Mouse (Mus musculus) neural tube, embryonic 14.5 days (tissue): ENCODE results near the gene Kcnt2. TPM values are rescaled to one million over a fixed set of nuclear protein-coding genes. Genes with fewer than 3 reads are reported as not detected.

Source experiments
- ATAC-seq: fragments of 200-750 bp; cut with Nextera tagmentation; 2 replicates; pipeline ENCODE4 v1.8.0; 2017; ENCODE audit warnings: low read depth, mild to moderate bottlenecking, moderate TSS enrichment, moderate library complexity
- H3K27ac ChIP-seq: fragments of 300-500 bp; sonication (generic); 2 replicates; pipeline ENCODE4 v1.5.1; 2014; ENCODE audit warnings: low read depth, mild to moderate bottlenecking, control low read depth, low read length, moderate library complexity, mixed read lengths
- H3K27me3 ChIP-seq: fragments of 300-500 bp; sonication (generic); 2 replicates; pipeline ENCODE4 v1.6.1; 2014; ENCODE audit warnings: low read length; ENCODE audit not compliant: control insufficient read depth, insufficient read depth
- H3K36me3 ChIP-seq: fragments of 300-500 bp; sonication (generic); 2 replicates; pipeline ENCODE4 v1.6.1; 2014; ENCODE audit warnings: low read length, mixed read lengths; ENCODE audit not compliant: control insufficient read depth, insufficient read depth
- H3K4me1 ChIP-seq: fragments of 300-500 bp; sonication (generic); 2 replicates; pipeline ENCODE4 v1.6.1; 2014; ENCODE audit warnings: low read length; ENCODE audit not compliant: control insufficient read depth, insufficient read depth
- H3K4me2 ChIP-seq: fragments of 300-500 bp; sonication (generic); 2 replicates; pipeline ENCODE4 v1.6.1; 2014; ENCODE audit warnings: mild to moderate bottlenecking, low read depth, low read length, control low read depth
- H3K4me3 ChIP-seq: fragments of 300-500 bp; sonication (generic); 2 replicates; pipeline ENCODE4 v1.5.1; 2014; ENCODE audit warnings: low read depth, low read length, control low read depth, mixed read lengths
- H3K9ac ChIP-seq: fragments of 300-500 bp; sonication (generic); replicated peaks from 2 replicates; pipeline ENCODE4 v1.6.1; 2014; ENCODE audit warnings: low read depth, mild to moderate bottlenecking, control low read depth, low read length, mixed read lengths
- H3K9me3 ChIP-seq: fragments of 300-500 bp; sonication (generic); 2 replicates; pipeline ENCODE4 v1.6.1; 2016; ENCODE audit warnings: low read length; ENCODE audit not compliant: control insufficient read depth
- WGBS: fragments of 180-500 bp; shearing (Covaris S2); extraction: QIAGEN DNeasy Blood & Tissue Kit; methylation state at CpG from one replicate; pipeline ENCODE4 v1.1.7; 2014; 5-methylcytosine and 5-hydroxymethylcytosine counted together
- polyA plus RNA-seq: library from polyadenylated mRNA; unstranded; fragments of >200 nt; fragmentation: Nextera tagmentation; extraction: Ambion mirVana; gene quantifications from 2 replicates; pipeline ENCODE4 v1.2.1, GENCODE M21; 2014

Kcnt2 gene
- polyA plus RNA-seq, 1 experiment from 2014 or later: 6.2 TPM

DNA sequence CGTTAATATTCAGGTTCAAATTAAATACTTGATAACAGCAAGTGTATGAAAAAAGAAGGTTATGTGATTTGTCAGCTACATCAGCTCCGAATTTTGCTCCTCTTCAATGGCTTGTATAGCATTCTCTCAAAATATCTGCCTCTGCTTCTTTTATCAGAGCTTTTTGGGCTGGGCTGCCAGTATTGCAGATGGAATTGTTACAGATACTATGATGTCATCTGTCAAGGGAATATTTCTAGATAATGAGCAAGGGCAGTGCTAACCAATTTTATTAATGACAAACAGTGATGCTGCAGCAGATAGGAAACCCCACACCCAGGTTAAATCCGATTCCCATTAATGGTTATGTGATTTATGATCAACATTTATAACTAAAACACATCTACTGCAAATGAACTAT, 87.7 kb downstream of the Kcnt2 start:
- no peak; the same call in 1 of the 2 replicates for ATAC-seq
- no peak overlapping the region for H3K27ac ChIP-seq
- no peaks in the 10 kb centered on the region for H3K9me3 ChIP-seq
- H3K4me3 ChIP-seq: no peak overlapping the region
- H3K4me2 ChIP-seq: no peak overlapping the region
- no peaks in the 10 kb centered on the region for H3K4me1 ChIP-seq
- H3K9ac ChIP-seq: no peak overlapping the region
- H3K36me3 ChIP-seq: no peaks in the 10 kb centered on the region
- WGBS: 71% methylated on average over 3 of the region's 3 CpGs
- no peaks in the 10 kb centered on the region for H3K27me3 ChIP-seq

DNA sequence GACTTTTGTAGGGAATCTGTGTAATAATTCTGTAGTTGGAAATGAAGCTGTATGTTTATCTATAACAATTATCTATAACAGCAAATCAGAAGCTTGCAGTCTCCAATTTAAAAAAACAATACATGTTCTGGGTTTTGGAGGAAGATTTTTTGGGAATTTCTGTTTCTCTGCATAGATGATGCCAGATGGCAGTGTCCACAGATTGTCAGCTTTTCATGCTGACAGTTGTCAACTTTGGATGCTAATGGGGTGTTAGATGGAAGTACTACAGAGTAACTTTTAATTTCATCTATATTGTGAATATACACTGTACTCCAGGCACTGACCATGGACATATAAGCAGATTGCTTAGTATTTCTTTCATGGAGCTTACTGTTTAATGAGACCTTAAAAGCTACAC, 92.5 kb downstream of the Kcnt2 start:
- Histone ChIP-seq H3K9ac (no peak overlapping the region), H3K9me3 (no peaks in the 10 kb centered on the region), H3K27me3 (no peaks in the 10 kb centered on the region), H3K27ac (no peak overlapping the region), H3K4me2 (no peak overlapping the region), H3K4me1 (no peaks in the 10 kb centered on the region), H3K4me3 (no peak overlapping the region), H3K36me3 (no peaks in the 10 kb centered on the region)
- no peak for ATAC-seq

DNA sequence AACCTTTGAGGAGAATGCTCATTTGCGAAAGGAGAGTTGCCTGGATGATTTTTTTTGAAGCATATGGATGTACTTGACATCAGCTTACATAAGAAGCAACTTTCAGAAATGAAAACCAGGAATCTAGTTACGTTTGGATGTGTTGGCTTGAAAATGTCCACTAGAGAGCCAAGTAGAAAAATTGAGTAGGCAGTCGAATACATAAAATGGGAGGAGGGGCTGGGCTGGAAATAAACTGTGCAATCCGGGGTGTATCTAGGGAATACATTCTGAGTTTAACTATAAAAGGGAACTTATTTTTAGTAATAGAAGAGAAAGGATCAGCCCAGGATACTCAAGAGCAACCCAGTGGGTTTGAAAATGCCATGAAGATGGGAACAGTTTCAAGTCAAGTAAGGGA, 93.4 kb downstream of the Kcnt2 start:
- no peak for ATAC-seq
- no peak overlapping the region for H3K4me2 ChIP-seq
- no peaks in the 10 kb centered on the region for H3K4me1 ChIP-seq
- H3K27ac ChIP-seq: no peak overlapping the region
- H3K9me3 ChIP-seq: no peaks in the 10 kb centered on the region
- WGBS: 64% methylated on average over 4 of the region's 4 CpGs
- H3K27me3 ChIP-seq: no peaks in the 10 kb centered on the region
- no peak overlapping the region for H3K4me3 ChIP-seq
- H3K36me3 ChIP-seq: no peaks in the 10 kb centered on the region
- no peak overlapping the region for H3K9ac ChIP-seq

DNA sequence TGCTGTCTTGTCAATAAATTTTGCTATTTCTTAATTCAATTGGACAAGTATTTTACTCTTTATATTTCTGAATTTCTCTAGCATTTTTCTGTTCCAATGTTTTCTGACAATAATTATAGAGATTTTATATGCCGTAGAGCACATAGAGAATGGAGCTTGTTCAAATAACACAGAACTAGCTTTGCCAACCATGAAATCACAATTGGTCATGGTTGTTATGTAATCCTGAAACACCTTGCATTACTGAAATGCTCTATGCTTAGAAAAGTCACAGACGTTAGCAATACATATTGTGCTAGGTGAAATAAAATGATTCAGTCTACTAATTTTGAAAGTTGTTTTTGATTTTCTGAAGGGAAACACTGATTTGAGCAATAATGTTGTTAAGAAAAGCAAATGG, 118.8 kb downstream of the Kcnt2 start:
- Histone ChIP-seq H3K27ac (no peak overlapping the region), H3K9ac (no peak overlapping the region), H3K4me1 (no peaks in the 10 kb centered on the region), H3K27me3 (no peaks in the 10 kb centered on the region), H3K4me2 (no peak overlapping the region), H3K36me3 (no peaks in the 10 kb centered on the region), H3K4me3 (no peak overlapping the region), H3K9me3 (no peaks in the 10 kb centered on the region)
- 34% methylated on average over 2 of the region's 2 CpGs for WGBS
- ATAC-seq: no peak

DNA sequence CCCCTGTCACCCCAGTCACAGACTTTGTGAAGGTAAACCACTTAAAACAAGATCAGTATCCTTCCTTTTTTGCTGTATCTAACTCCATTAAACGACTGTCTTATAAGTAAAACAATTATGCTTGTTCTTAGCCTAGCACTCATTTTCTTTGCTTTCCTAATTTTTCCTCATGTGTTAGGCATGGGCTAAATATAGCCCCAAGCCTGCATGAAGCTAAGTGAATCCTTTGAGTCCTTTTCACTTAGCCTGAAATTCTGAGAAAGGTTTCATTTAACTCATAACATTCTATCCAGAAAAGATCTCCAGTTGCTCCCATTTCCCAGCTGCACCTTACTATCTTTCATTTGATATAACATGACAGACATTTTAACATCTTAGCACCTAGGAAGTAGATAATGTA, 127.6 kb downstream of the Kcnt2 start:
- no peak for ATAC-seq
- Histone ChIP-seq H3K36me3 (no peaks in the 10 kb centered on the region), H3K27ac (no peak overlapping the region), H3K4me2 (no peak overlapping the region), H3K9me3 (no peaks in the 10 kb centered on the region), H3K4me1 (no peaks in the 10 kb centered on the region), H3K9ac (no peak overlapping the region), H3K27me3 (no peaks in the 10 kb centered on the region), H3K4me3 (no peak overlapping the region)
- 88% methylated on average over 1 of the region's 1 CpGs for WGBS

DNA sequence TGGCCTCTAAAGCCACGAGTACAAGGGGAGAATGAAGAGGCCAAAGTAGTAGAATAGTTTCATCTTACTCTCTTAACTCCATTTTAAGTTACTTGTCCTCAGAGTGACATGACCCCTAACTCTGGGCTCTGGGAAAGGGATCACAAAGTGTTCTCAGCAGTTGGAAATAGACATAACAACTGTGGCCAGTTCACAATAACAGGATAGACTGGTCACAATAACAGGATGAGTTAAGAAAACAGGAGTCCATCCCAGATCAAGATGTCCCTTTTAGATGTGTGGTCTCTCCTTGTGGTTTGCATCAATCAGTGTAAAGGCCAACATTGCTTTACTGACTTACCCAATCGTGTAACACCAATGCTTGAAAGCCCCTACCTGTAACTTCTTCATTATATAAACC, 132.8 kb downstream of the Kcnt2 start:
- no peak overlapping the region for H3K9ac ChIP-seq
- ATAC-seq: no peak
- 73% methylated on average over 2 of the region's 2 CpGs for WGBS

DNA sequence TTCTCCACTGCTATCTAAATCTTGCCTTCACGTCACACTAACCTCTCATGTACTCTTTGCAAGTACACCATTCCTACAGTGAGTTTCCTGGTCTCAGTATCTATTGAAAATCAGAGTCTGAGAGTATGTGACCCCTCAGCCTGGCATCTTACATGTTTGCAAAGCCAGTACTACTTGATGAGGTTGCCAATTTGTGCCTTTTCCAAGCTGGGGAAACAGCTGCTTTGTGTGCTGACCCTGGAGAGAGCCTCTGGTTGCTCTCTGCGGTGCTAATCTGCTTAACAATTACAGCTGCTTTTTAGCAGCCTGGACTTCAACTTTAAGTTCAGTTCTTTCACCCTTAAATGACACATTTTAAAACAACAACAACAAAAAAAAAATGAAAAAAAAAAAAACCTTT, 133.6 kb downstream of the Kcnt2 start:
- Histone ChIP-seq H3K9me3 (no peaks in the 10 kb centered on the region), H3K4me1 (no peaks in the 10 kb centered on the region), H3K4me2 (no peak overlapping the region), H3K4me3 (no peak overlapping the region), H3K27ac (no peak overlapping the region), H3K27me3 (no peaks in the 10 kb centered on the region), H3K9ac (no peak overlapping the region), H3K36me3 (no peaks in the 10 kb centered on the region)
- WGBS: 68% methylated on average over 2 of the region's 2 CpGs
- ATAC-seq: no peak

More for the DNA sequence above, 132.8 kb downstream of the Kcnt2 start:
- Histone ChIP-seq H3K4me2 (no peak overlapping the region), H3K27ac (no peak overlapping the region), H3K9me3 (no peaks in the 10 kb centered on the region), H3K4me3 (no peak overlapping the region), H3K4me1 (no peaks in the 10 kb centered on the region), H3K27me3 (no peaks in the 10 kb centered on the region), H3K36me3 (no peaks in the 10 kb centered on the region)

DNA sequence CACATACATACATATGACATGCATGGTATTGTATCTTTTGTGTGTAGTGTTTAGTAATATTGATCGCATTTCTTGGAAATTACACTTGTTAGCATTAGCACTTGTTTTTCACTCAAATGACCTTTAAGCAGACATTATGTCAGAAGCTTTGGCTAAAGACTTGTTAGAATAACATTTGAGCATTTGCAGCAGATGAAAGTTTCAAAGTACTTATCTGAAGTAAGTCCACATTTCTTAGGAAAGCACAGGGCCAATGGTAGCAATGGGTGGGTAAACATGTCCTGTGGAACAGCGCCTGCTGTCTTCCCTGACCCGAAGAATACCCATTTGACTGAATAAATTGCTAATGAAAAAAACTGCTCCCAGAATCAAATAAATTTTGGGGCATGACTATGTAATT, 135.1 kb downstream of the Kcnt2 start:
- 84% methylated on average over 3 of the region's 3 CpGs for WGBS
- Histone ChIP-seq H3K9me3 (no peaks in the 10 kb centered on the region), H3K4me3 (no peak overlapping the region), H3K36me3 (no peaks in the 10 kb centered on the region), H3K4me1 (no peaks in the 10 kb centered on the region), H3K4me2 (no peak overlapping the region), H3K27ac (no peak overlapping the region), H3K27me3 (no peaks in the 10 kb centered on the region), H3K9ac (no peak overlapping the region)
- no peak for ATAC-seq

DNA sequence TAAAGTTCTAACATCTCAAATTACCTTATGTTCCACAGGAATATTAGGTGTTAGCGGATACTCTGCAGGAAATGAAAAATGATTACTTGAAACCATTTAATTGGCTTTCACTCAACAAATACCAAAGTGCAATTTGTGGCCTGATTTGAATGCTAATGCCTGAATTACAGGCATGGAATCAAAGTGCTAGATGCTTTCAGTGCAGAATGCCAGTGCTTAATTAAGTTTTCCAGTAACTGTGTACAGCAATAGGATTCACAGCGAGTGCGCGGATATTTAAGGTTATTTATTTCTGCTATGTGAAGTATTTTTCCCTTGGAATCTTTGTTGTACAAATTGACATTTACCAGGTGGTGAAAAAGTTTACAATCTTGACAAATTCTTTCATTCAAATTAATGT, 144.3 kb downstream of the Kcnt2 start:
- H3K4me1 ChIP-seq: no peaks in the 10 kb centered on the region
- H3K36me3 ChIP-seq: no peaks in the 10 kb centered on the region
- no peaks in the 10 kb centered on the region for H3K9me3 ChIP-seq
- no peak overlapping the region for H3K27ac ChIP-seq
- no peaks in the 10 kb centered on the region for H3K27me3 ChIP-seq
- no peak overlapping the region for H3K4me3 ChIP-seq
- 61% methylated on average over 4 of the region's 4 CpGs for WGBS
- no peak overlapping the region for H3K9ac ChIP-seq
- H3K4me2 ChIP-seq: no peak overlapping the region
- ATAC-seq: no peak; the same call in 1 of the 2 replicates

DNA sequence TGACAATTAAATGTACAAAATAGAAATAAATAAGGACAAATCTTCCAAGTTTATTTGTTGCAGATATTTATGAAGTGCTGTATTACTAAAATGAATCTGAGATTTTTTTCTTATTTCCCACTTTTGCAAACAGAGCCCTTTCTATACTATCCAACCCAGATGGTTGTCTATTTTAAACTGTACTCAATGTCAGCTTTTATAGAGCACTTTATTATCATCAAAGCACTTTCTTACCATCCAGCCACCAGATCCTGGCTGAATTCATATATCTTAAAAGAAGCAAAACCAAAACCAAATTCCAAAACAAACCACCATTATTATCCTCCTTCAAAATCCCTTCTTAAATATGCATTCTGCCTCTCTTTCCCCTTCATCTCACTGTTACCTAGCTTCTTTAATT, 151.8 kb downstream of the Kcnt2 start:
- Histone ChIP-seq H3K4me1 (no peaks in the 10 kb centered on the region), H3K36me3 (no peaks in the 10 kb centered on the region), H3K9me3 (no peaks in the 10 kb centered on the region), H3K4me3 (no peak overlapping the region), H3K9ac (no peak overlapping the region), H3K27ac (no peak overlapping the region), H3K4me2 (no peak overlapping the region), H3K27me3 (no peaks in the 10 kb centered on the region)
- ATAC-seq: no peak
